Mouse (Mus musculus): ENCODE measurements around the gene Hist1h2br. TPM values are rescaled to one million over a fixed set of nuclear protein-coding genes. Genes with fewer than 3 reads are reported as not detected.
A peak's percentile ranks its signal among the peaks of the same experiment; 100 is the strongest.

The Hist1h2br gene
- total and polyA plus RNA-seq, 3 experiments = 4.2 to 2,083 (median 19.7) TPM

- Histone ChIP-seq H3K36me3 (replicated peaks in 1 of 2; ENCODE audit: control insufficient read depth in 1 of 2, insufficient read depth in 1 of 2, low read length in 1 of 2) (no peaks in the 10 kb centered on the region), H3K4me3 (replicated peaks in 1 of 3; ENCODE audit: low read depth in 2 of 3, low read length in 2 of 3, poor library complexity in 1 of 3) (peak overlapping the region; percentile 59 to 78 (median 63)), H3K9me3 (replicated peaks; ENCODE audit: low read length) (no peaks in the 10 kb centered on the region), H3K4me2 (ENCODE audit: insufficient read depth, low read depth, poor library complexity, severe bottlenecking) (peak overlapping the region; percentile 99), H3K27ac (ENCODE audit: insufficient read depth, low read depth) (no peak overlapping the region), H3K27me3 (replicated peaks) (peaks cover 2% of the 10 kb centered on the region), H3K4me1 (ENCODE audit: control insufficient read depth in 1 of 2, insufficient read depth in 2 of 2) (peaks cover 2 to 4% of the 10 kb centered on the region in 2 experiments; a peak in 3 of 4 replicates), H3K79me2 (replicated peaks; ENCODE audit: control insufficient read depth, extremely low read depth, insufficient read depth, poor library complexity, severe bottlenecking) (no peaks in the 10 kb centered on the region), H3K9ac (ENCODE audit: insufficient read depth, low read depth) (peak overlapping the region; percentile 53; the same call in 1 of the 2 replicates)
- DNase-seq (ENCODE audit: extremely low read depth) = no peak
- in situ Hi-C loops (cut with MboI; ENCODE audit: low pct_ligation_motif_present, low pct_unique_long_range_greater_than_20kb, low sequenced_read_pairs) = loop anchor here (25.0 kb wide), 2 partner anchors 721 to 1404 kb away; no protein-coding TSS in a partner anchor
- TF ChIP-seq KAT2A (IDR thresholded peaks at IDR 0.05; ENCODE audit: insufficient replicate concordance, low read length) (no peak), BHLHE40 (IDR thresholded peaks at IDR 0.05; ENCODE audit: low read depth, low read length) (peak; percentile 36; the same call in 1 of the 2 replicates), MAX (IDR thresholded peaks at IDR 0.05; ENCODE audit: low read length) (no peak), SMC3 (IDR thresholded peaks at IDR 0.05; ENCODE audit: low read depth, low read length) (no peak), IRF4 (IDR thresholded peaks at IDR 0.05; ENCODE audit: low read depth, low read length) (no peak), ETS1 (conservative IDR thresholded peaks at IDR 0.05; ENCODE audit: low read depth, low read length) (no peak)
- dilution Hi-C loops (cut with MboI; ENCODE audit: extremely low pct_ligation_motif_present, extremely low pct_unique_long_range_greater_than_20kb, low sequenced_read_pairs) = no loop called here
Observed at GRCm38 (mm10) chr13:21883407-21883806, 49.9 kb downstream of the Hist1h2br start.

- Histone ChIP-seq H3K4me1 (ENCODE audit: control insufficient read depth in 1 of 2, insufficient read depth in 2 of 2) (peaks cover 2 to 4% of the 10 kb centered on the region in 2 experiments; a peak in 3 of 4 replicates), H3K27me3 (replicated peaks) (peaks cover 2% of the 10 kb centered on the region), H3K9me3 (replicated peaks; ENCODE audit: low read length) (no peaks in the 10 kb centered on the region), H3K79me2 (replicated peaks; ENCODE audit: control insufficient read depth, extremely low read depth, insufficient read depth, poor library complexity, severe bottlenecking) (no peaks in the 10 kb centered on the region), H3K27ac (ENCODE audit: insufficient read depth, low read depth) (no peak overlapping the region), H3K9ac (ENCODE audit: insufficient read depth, low read depth) (no peak overlapping the region), H3K36me3 (replicated peaks in 1 of 2; ENCODE audit: control insufficient read depth in 1 of 2, insufficient read depth in 1 of 2, low read length in 1 of 2) (no peaks in the 10 kb centered on the region), H3K4me3 (replicated peaks in 1 of 3; ENCODE audit: low read depth in 2 of 3, low read length in 2 of 3, poor library complexity in 1 of 3) (no peak overlapping the region), H3K4me2 (ENCODE audit: insufficient read depth, low read depth, poor library complexity, severe bottlenecking) (0 out of 2 replicates have a peak overlapping the region, but pooled peaks have one; percentile 2)
- no peak for TF ChIP-seq CHD1 (IDR thresholded peaks at IDR 0.05; ENCODE audit: low read depth, low read length)
- no peak for TF ChIP-seq ZKSCAN1 (IDR thresholded peaks at IDR 0.05; ENCODE audit: borderline replicate concordance, low read depth, low read length)
- dilution Hi-C loops (cut with MboI; ENCODE audit: extremely low pct_ligation_motif_present, extremely low pct_unique_long_range_greater_than_20kb, low sequenced_read_pairs) = no loop called here
- DNase-seq (ENCODE audit: extremely low read depth) = no peak
- in situ Hi-C loops (cut with MboI; ENCODE audit: low pct_ligation_motif_present, low pct_unique_long_range_greater_than_20kb, low sequenced_read_pairs) = loop anchor here (25.0 kb wide), 2 partner anchors 722 to 1403 kb away; no protein-coding TSS in a partner anchor
Observed at GRCm38 (mm10) chr13:21884586-21884985, 51.0 kb downstream of the Hist1h2br start.

Other genes starting within 250 kb of the Hist1h2br start
Only the 20 nearest of the 30 such genes appear.
- not detected in 2 replicates for gene Olfr1359, start 135.6 kb upstream of the Hist1h2br start, total RNA-seq (2012; rRNA removed)
- not detected in 2 replicates for gene Olfr1359, start 135.6 kb upstream of the Hist1h2br start, total RNA-seq (2014; rRNA removed)
- gene Olfr1359, start 135.6 kb upstream of the Hist1h2br start, polyA plus RNA-seq (2012; ENCODE audit: insufficient read length, low read depth) = not detected in 2 replicates
- gene Hist1h2bl, start 117.6 kb upstream of the Hist1h2br start, total RNA-seq (2012; rRNA removed) = 897 and 953 TPM in 2 replicates
- gene Hist1h2bl, start 117.6 kb upstream of the Hist1h2br start, total RNA-seq (2014; rRNA removed) = 16.0 and 18.1 TPM in 2 replicates
- 1.7 and 3.8 TPM in 2 replicates for gene Hist1h2bl, start 117.6 kb upstream of the Hist1h2br start, polyA plus RNA-seq (2012; ENCODE audit: insufficient read length, low read depth)
- gene Hist1h2ai, start 117.3 kb upstream of the Hist1h2br start, total RNA-seq (2012; rRNA removed) = 839 and 880 TPM in 2 replicates
- gene Hist1h2ai, start 117.3 kb upstream of the Hist1h2br start, total RNA-seq (2014; rRNA removed) = 3.9 and 6.3 TPM in 2 replicates
- gene Hist1h2ai, start 117.3 kb upstream of the Hist1h2br start, polyA plus RNA-seq (2012; ENCODE audit: insufficient read length, low read depth) = not detected in 2 replicates
- 1,605 and 1,657 TPM in 2 replicates for gene Hist1h3h, start 116.1 kb upstream of the Hist1h2br start, total RNA-seq (2012; rRNA removed)
- gene Hist1h3h, start 116.1 kb upstream of the Hist1h2br start, total RNA-seq (2014; rRNA removed) = 18.2 and 21.7 TPM in 2 replicates
- 9.5 and 18.6 TPM in 2 replicates for gene Hist1h3h, start 116.1 kb upstream of the Hist1h2br start, polyA plus RNA-seq (2012; ENCODE audit: insufficient read length, low read depth)
- 1,752 and 1,804 TPM in 2 replicates for gene Hist1h2bm, start 111.7 kb upstream of the Hist1h2br start, total RNA-seq (2012; rRNA removed)
- gene Hist1h2bm, start 111.7 kb upstream of the Hist1h2br start, total RNA-seq (2014; rRNA removed) = 25.7 and 36.0 TPM in 2 replicates
- 0.87 TPM in 1 of 2 replicates, not detected in the other for gene Hist1h2bm, start 111.7 kb upstream of the Hist1h2br start, polyA plus RNA-seq (2012; ENCODE audit: insufficient read length, low read depth)
- 936 and 984 TPM in 2 replicates for gene Hist1h4j, start 98.7 kb upstream of the Hist1h2br start, total RNA-seq (2012; rRNA removed)
- 18.5 and 27.8 TPM in 2 replicates for gene Hist1h4j, start 98.7 kb upstream of the Hist1h2br start, total RNA-seq (2014; rRNA removed)
- 1.1 and 1.8 TPM in 2 replicates for gene Hist1h4j, start 98.7 kb upstream of the Hist1h2br start, polyA plus RNA-seq (2012; ENCODE audit: insufficient read length, low read depth)
- 3,228 and 4,319 TPM in 2 replicates for gene Hist1h4k, start 83.2 kb upstream of the Hist1h2br start, total RNA-seq (2012; rRNA removed)
- 15.2 and 25.4 TPM in 2 replicates for gene Hist1h4k, start 83.2 kb upstream of the Hist1h2br start, total RNA-seq (2014; rRNA removed)
- gene Hist1h4k, start 83.2 kb upstream of the Hist1h2br start, polyA plus RNA-seq (2012; ENCODE audit: insufficient read length, low read depth) = 5.6 and 13.2 TPM in 2 replicates
- gene Hist1h2ak, start 79.9 kb upstream of the Hist1h2br start, total RNA-seq (2012; rRNA removed) = 1,024 and 1,125 TPM in 2 replicates
- gene Hist1h2ak, start 79.9 kb upstream of the Hist1h2br start, total RNA-seq (2014; rRNA removed) = 7.3 and 16.6 TPM in 2 replicates
- 1.8 and 6.2 TPM in 2 replicates for gene Hist1h2ak, start 79.9 kb upstream of the Hist1h2br start, polyA plus RNA-seq (2012; ENCODE audit: insufficient read length, low read depth)
- gene Hist1h2bn, start 79.6 kb upstream of the Hist1h2br start, total RNA-seq (2012; rRNA removed) = 1,563 and 1,639 TPM in 2 replicates
- 16.5 and 24.0 TPM in 2 replicates for gene Hist1h2bn, start 79.6 kb upstream of the Hist1h2br start, total RNA-seq (2014; rRNA removed)
- 2.6 and 3.1 TPM in 2 replicates for gene Hist1h2bn, start 79.6 kb upstream of the Hist1h2br start, polyA plus RNA-seq (2012; ENCODE audit: insufficient read length, low read depth)
- gene Hist1h1b, start 53.1 kb upstream of the Hist1h2br start, total RNA-seq (2012; rRNA removed) = 1,032 and 1,397 TPM in 2 replicates
- gene Hist1h1b, start 53.1 kb upstream of the Hist1h2br start, total RNA-seq (2014; rRNA removed) = 12.2 and 16.6 TPM in 2 replicates
- 0.71 and 1.9 TPM in 2 replicates for gene Hist1h1b, start 53.1 kb upstream of the Hist1h2br start, polyA plus RNA-seq (2012; ENCODE audit: insufficient read length, low read depth)
- 797 and 828 TPM in 2 replicates for gene Hist1h3i, start 50.4 kb upstream of the Hist1h2br start, total RNA-seq (2012; rRNA removed)
- gene Hist1h3i, start 50.4 kb upstream of the Hist1h2br start, total RNA-seq (2014; rRNA removed) = 7.7 and 21.2 TPM in 2 replicates
- gene Hist1h3i, start 50.4 kb upstream of the Hist1h2br start, polyA plus RNA-seq (2012; ENCODE audit: insufficient read length, low read depth) = 2.0 and 14.3 TPM in 2 replicates
- gene Hist1h2an, start 46.5 kb upstream of the Hist1h2br start, total RNA-seq (2012; rRNA removed) = 792 and 1,025 TPM in 2 replicates
- 3.0 and 4.7 TPM in 2 replicates for gene Hist1h2an, start 46.5 kb upstream of the Hist1h2br start, total RNA-seq (2014; rRNA removed)
- gene Hist1h2an, start 46.5 kb upstream of the Hist1h2br start, polyA plus RNA-seq (2012; ENCODE audit: insufficient read length, low read depth) = 7.1 TPM in 1 of 2 replicates, not detected in the other
- gene Hist1h2bp, start 46.3 kb upstream of the Hist1h2br start, total RNA-seq (2012; rRNA removed) = 476 and 510 TPM in 2 replicates
- gene Hist1h2bp, start 46.3 kb upstream of the Hist1h2br start, total RNA-seq (2014; rRNA removed) = 2.7 and 3.6 TPM in 2 replicates
- gene Hist1h2bp, start 46.3 kb upstream of the Hist1h2br start, polyA plus RNA-seq (2012; ENCODE audit: insufficient read length, low read depth) = 0.60 and 1.3 TPM in 2 replicates
- gene Hist1h2bq, start 23.5 kb upstream of the Hist1h2br start, total RNA-seq (2012; rRNA removed) = 1,881 and 2,257 TPM in 2 replicates
- 17.1 and 32.4 TPM in 2 replicates for gene Hist1h2bq, start 23.5 kb upstream of the Hist1h2br start, total RNA-seq (2014; rRNA removed)
- 4.1 and 4.3 TPM in 2 replicates for gene Hist1h2bq, start 23.5 kb upstream of the Hist1h2br start, polyA plus RNA-seq (2012; ENCODE audit: insufficient read length, low read depth)
- not detected in 2 replicates for gene Hist1h2ao, start 23.3 kb upstream of the Hist1h2br start, total RNA-seq (2012; rRNA removed)
- not detected in 2 replicates for gene Hist1h2ao, start 23.3 kb upstream of the Hist1h2br start, total RNA-seq (2014; rRNA removed)
- gene Hist1h2ao, start 23.3 kb upstream of the Hist1h2br start, polyA plus RNA-seq (2012; ENCODE audit: insufficient read length, low read depth) = 354 and 693 TPM in 2 replicates
- gene Hist1h4m, start 22.0 kb upstream of the Hist1h2br start, total RNA-seq (2012; rRNA removed) = 18.2 and 20.8 TPM in 2 replicates
- gene Hist1h4m, start 22.0 kb upstream of the Hist1h2br start, total RNA-seq (2014; rRNA removed) = 1.6 TPM in 1 of 2 replicates, not detected in the other
- 0.70 and 12.8 TPM in 2 replicates for gene Hist1h4m, start 22.0 kb upstream of the Hist1h2br start, polyA plus RNA-seq (2012; ENCODE audit: insufficient read length, low read depth)
- 4,939 and 5,322 TPM in 2 replicates for gene Hist1h4n, start 1.5 kb upstream of the Hist1h2br start, total RNA-seq (2012; rRNA removed)
- 90.5 and 152 TPM in 2 replicates for gene Hist1h4n, start 1.5 kb upstream of the Hist1h2br start, total RNA-seq (2014; rRNA removed)
- 6.4 TPM in 1 of 2 replicates, not detected in the other for gene Hist1h4n, start 1.5 kb upstream of the Hist1h2br start, polyA plus RNA-seq (2012; ENCODE audit: insufficient read length, low read depth)
- 2,938 and 2,951 TPM in 2 replicates for gene Hist1h2ap, start 236 bp upstream of the Hist1h2br start, total RNA-seq (2012; rRNA removed)
- 50.8 and 66.8 TPM in 2 replicates for gene Hist1h2ap, start 236 bp upstream of the Hist1h2br start, total RNA-seq (2014; rRNA removed)
- 383 and 447 TPM in 2 replicates for gene Hist1h2ap, start 236 bp upstream of the Hist1h2br start, polyA plus RNA-seq (2012; ENCODE audit: insufficient read length, low read depth)
- gene Zfp184, start 111.4 kb downstream of the Hist1h2br start, total RNA-seq (2012; rRNA removed) = 2.3 and 3.1 TPM in 2 replicates
- 2.0 and 3.3 TPM in 2 replicates for gene Zfp184, start 111.4 kb downstream of the Hist1h2br start, total RNA-seq (2014; rRNA removed)
- gene Zfp184, start 111.4 kb downstream of the Hist1h2br start, polyA plus RNA-seq (2012; ENCODE audit: insufficient read length, low read depth) = 0.79 and 0.80 TPM in 2 replicates
- not detected in 2 replicates for gene Pom121l2, start 147.5 kb downstream of the Hist1h2br start, total RNA-seq (2012; rRNA removed)
- not detected in 2 replicates for gene Pom121l2, start 147.5 kb downstream of the Hist1h2br start, total RNA-seq (2014; rRNA removed)
- gene Pom121l2, start 147.5 kb downstream of the Hist1h2br start, polyA plus RNA-seq (2012; ENCODE audit: insufficient read length, low read depth) = not detected in 2 replicates